13 mouse cellular contexts compared by ENCODE assay signal in the genomic region with DNA sequence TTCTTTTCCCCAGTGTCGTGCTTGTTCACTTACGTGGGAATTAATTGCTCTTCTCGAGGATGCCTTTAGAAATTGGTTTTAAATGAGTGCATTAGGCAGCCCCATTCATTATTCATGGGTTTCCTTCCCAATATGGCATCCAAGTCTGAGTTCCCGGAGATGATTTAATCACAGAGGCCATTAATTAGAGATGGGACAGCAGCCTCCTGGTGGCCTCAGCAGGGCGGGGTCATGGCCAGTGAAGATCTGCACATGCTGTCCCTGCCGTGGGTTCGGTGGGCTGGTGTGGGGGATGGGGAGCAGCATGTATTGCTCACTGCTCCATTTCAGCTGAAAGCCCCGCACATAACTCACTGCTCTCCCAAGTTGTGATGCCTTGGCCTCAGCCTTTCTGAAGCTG. TPM values are rescaled to one million over a fixed set of nuclear protein-coding genes. Genes with fewer than 3 reads are reported as not detected.
DNase-seq lines count a peak whose midpoint lies in the region; ATAC-seq and TF ChIP-seq lines count a peak whose summit lies in the region.
"Had no signal": no experiment of that assay in that cellular context is flagged by ENCODE, and none has a peak within 500 bp of the region (broad histone marks: within the 10 kb centered on the region; RNA-seq: fewer than 3 reads in every experiment).

No protein-coding gene starts in this region.

- H3K27me3 ChIP-seq in midbrain, embryonic 11.5 days (ENCODE audit: control insufficient read depth, insufficient read depth, low read length) = no peaks in the 10 kb centered on the region
- no peaks in the 10 kb centered on the region for H3K27me3 ChIP-seq in midbrain, postnatal 0 days (ENCODE audit: insufficient read depth, low read length)
- no peaks in the 10 kb centered on the region for H3K27me3 ChIP-seq in forebrain, embryonic 12.5 days
- H3K27me3 ChIP-seq: Patski had no signal

- H3K4me2 ChIP-seq in midbrain, embryonic 11.5 days = no peak overlapping the region
- no peak overlapping the region for H3K4me2 ChIP-seq in midbrain, postnatal 0 days (ENCODE audit: low read depth, low read length, poor library complexity, severe bottlenecking)
- H3K4me2 ChIP-seq in forebrain, embryonic 12.5 days = no peak overlapping the region; the same call in 1 of the 2 replicates
- H3K4me2 ChIP-seq: lung, embryonic 14.5 days had no signal

- H3K9me3 ChIP-seq in midbrain, embryonic 11.5 days (ENCODE audit: control insufficient read depth, low read length) = no peaks in the 10 kb centered on the region
- H3K9me3 ChIP-seq in midbrain, postnatal 0 days (ENCODE audit: low read length) = no peaks in the 10 kb centered on the region
- H3K9me3 ChIP-seq in forebrain, embryonic 12.5 days = no peaks in the 10 kb centered on the region

- H3K36me3 ChIP-seq in midbrain, embryonic 11.5 days (ENCODE audit: control insufficient read depth, insufficient read depth, low read length) = peaks cover 11% of the 10 kb centered on the region
- H3K36me3 ChIP-seq in midbrain, postnatal 0 days (ENCODE audit: insufficient read depth, low read length) = peaks cover 45% of the 10 kb centered on the region
- peaks cover 43% of the 10 kb centered on the region for H3K36me3 ChIP-seq in forebrain, embryonic 12.5 days (replicated peaks)

- no peak for DNase-seq in midbrain, embryonic 11.5 days (ENCODE audit: low spot score, missing footprints)
- no peak for DNase-seq in midbrain, postnatal 0 days (ENCODE audit: low spot score)
- DNase-seq in mesoderm, embryonic 11.5 days (ENCODE audit: low read depth, low spot score) = peak; percentile 73
- peak; percentile 64 for DNase-seq in retina, embryonic 14.5 days (ENCODE audit: low spot score)
- DNase-seq in kidney, adult 11 months = no peak
- DNase-seq in lung, adult 18-20 months = no peak
- no peak for DNase-seq in adrenal gland, adult 8-10 months
- DNase-seq: cerebellum, adult 11 months; left cerebral cortex, postnatal 4 days; lung, embryonic 14.5 days had no signal

- no peak overlapping the region for H3K4me3 ChIP-seq in midbrain, embryonic 11.5 days (ENCODE audit: low read depth, low read length)
- H3K4me3 ChIP-seq in midbrain, postnatal 0 days (ENCODE audit: low read depth, low read length) = no peak overlapping the region
- no peak overlapping the region for H3K4me3 ChIP-seq in forebrain, embryonic 12.5 days (replicated peaks)

- peak; percentile 47; the same call in 1 of the 2 replicates for ATAC-seq in midbrain, embryonic 11.5 days (ENCODE audit: low FRiP score)
- no peak for ATAC-seq in midbrain, postnatal 0 days (ENCODE audit: low FRiP score)
- ATAC-seq in forebrain, embryonic 12.5 days (ENCODE audit: low FRiP score) = peak; percentile 21; the same call in 1 of the 2 replicates
- ATAC-seq: intestine, embryonic 16.5 days; Patski had no signal

- WGBS in midbrain, embryonic 11.5 days = 35% methylated on average over 8 of the region's 8 CpGs
- 15% methylated on average over 8 of the region's 8 CpGs for WGBS in midbrain, postnatal 0 days
- WGBS in forebrain, embryonic 12.5 days = 14% methylated on average over 8 of the region's 8 CpGs

- H3K27ac ChIP-seq in midbrain, embryonic 11.5 days (ENCODE audit: low read depth, low read length) = no peak overlapping the region
- H3K27ac ChIP-seq in midbrain, postnatal 0 days (ENCODE audit: low read depth, low read length) = no peak overlapping the region
- H3K27ac ChIP-seq in forebrain, embryonic 12.5 days = peak overlapping the region; percentile 84; the same call in 1 of the 2 replicates

- TF ChIP-seq CTCF in midbrain, postnatal 0 days (IDR thresholded peaks at IDR 0.05) = no peak

- H3K4me1 ChIP-seq in midbrain, embryonic 11.5 days (ENCODE audit: control insufficient read depth, insufficient read depth, low read length) = peaks cover 12% of the 10 kb centered on the region
- peaks cover 2% of the 10 kb centered on the region; the same call in 1 of the 2 replicates for H3K4me1 ChIP-seq in midbrain, postnatal 0 days (ENCODE audit: insufficient read depth, low read length)
- peaks cover 44% of the 10 kb centered on the region for H3K4me1 ChIP-seq in forebrain, embryonic 12.5 days

- H3K9ac ChIP-seq in midbrain, embryonic 11.5 days (ENCODE audit: low read length) = no peak overlapping the region
- H3K9ac ChIP-seq in midbrain, postnatal 0 days (replicated peaks; ENCODE audit: low read length, poor library complexity, severe bottlenecking) = no peak overlapping the region
- no peak overlapping the region for H3K9ac ChIP-seq in forebrain, embryonic 12.5 days
- H3K9ac ChIP-seq: lung, embryonic 14.5 days had no signal

RNA-seq across cellular contexts. Expression of a gene that starts 14.0 kb away (rescaled TPM):
- polyA plus RNA-seq in midbrain, embryonic 11.5 days (2014; fragmentation: Nextera tagmentation; extraction: Ambion mirVana) = 60.8 and 64.6 TPM in 2 replicates
- total RNA-seq in midbrain, postnatal 0 days (2014; rRNA removed) = 31.9 and 32.0 TPM in 2 replicates
- 60.3 and 67.1 TPM in 2 replicates for polyA plus RNA-seq in midbrain, postnatal 0 days (2015; fragmentation: Nextera tagmentation; extraction: Ambion mirVana)
- 53.9 and 56.2 TPM in 2 replicates for polyA plus RNA-seq in forebrain, embryonic 12.5 days (2016; fragmentation: Nextera tagmentation; extraction: Ambion mirVana)
- 10 to 100 TPM; 29.0 to 30.9 (median 30.3) TPM for total RNA-seq in adrenal gland, adult 8-10 months (2022)

RNA-seq across cellular contexts. Expression of a gene that starts 21.4 kb away (rescaled TPM):
- polyA plus RNA-seq in midbrain, embryonic 11.5 days (2014; fragmentation: Nextera tagmentation; extraction: Ambion mirVana) = 10.5 and 12.0 TPM in 2 replicates
- 17.6 and 25.3 TPM in 2 replicates for total RNA-seq in midbrain, postnatal 0 days (2014; rRNA removed)
- polyA plus RNA-seq in midbrain, postnatal 0 days (2015; fragmentation: Nextera tagmentation; extraction: Ambion mirVana) = 12.9 and 13.6 TPM in 2 replicates
- 16.2 and 16.4 TPM in 2 replicates for polyA plus RNA-seq in forebrain, embryonic 12.5 days (2016; fragmentation: Nextera tagmentation; extraction: Ambion mirVana)
- 10 to 100 TPM; 18.1 to 39.2 (median 25.6) TPM for total RNA-seq in adrenal gland, adult 8-10 months (2022)

RNA-seq across cellular contexts. Expression of a gene that starts 23.2 kb away (rescaled TPM):
- 459 TPM in 2 replicates for polyA plus RNA-seq in midbrain, embryonic 11.5 days (2014; fragmentation: Nextera tagmentation; extraction: Ambion mirVana)
- total RNA-seq in midbrain, postnatal 0 days (2014; rRNA removed) = 213 and 253 TPM in 2 replicates
- 498 and 531 TPM in 2 replicates for polyA plus RNA-seq in midbrain, postnatal 0 days (2015; fragmentation: Nextera tagmentation; extraction: Ambion mirVana)
- polyA plus RNA-seq in forebrain, embryonic 12.5 days (2016; fragmentation: Nextera tagmentation; extraction: Ambion mirVana) = 499 and 516 TPM in 2 replicates
- 100 to 1,000 TPM; 273 to 388 (median 339) TPM for total RNA-seq in adrenal gland, adult 8-10 months (2022)

Comparison
In these comparisons a context has a peak if more than half of its experiments do, and no peak if none do; other contexts are left out.
1. DNase-seq: peak in mesoderm, embryonic 11.5 days (single experiment) and retina, embryonic 14.5 days (single experiment); none in midbrain, embryonic 11.5 days (single experiment), midbrain, postnatal 0 days (single experiment), kidney, adult 11 months (single experiment), lung, adult 18-20 months (0 of 2) and adrenal gland, adult 8-10 months (single experiment).